Mouse (Mus musculus): ENCODE measurements around the gene Rsu1.

GRCm38 (mm10) chr2:13258606-13259005 is 12.6 kb downstream of the Rsu1 start:
- no peak for TF ChIP-seq CTCF (IDR thresholded peaks at IDR 0.05; ENCODE audit: extremely low read depth, insufficient read depth, insufficient read length, insufficient replicate concordance)
- no peak for TF ChIP-seq POLR2A (IDR thresholded peaks at IDR 0.05; ENCODE audit: low read depth, low read length)
